Comparison of ENCODE assay signal across 9 mouse cellular contexts in genomic region chr1:118390871-118391387, GRCm38 (mm10). TPM values are rescaled to one million over a fixed set of nuclear protein-coding genes. Genes with fewer than 3 reads are reported as not detected.
DNase-seq lines count a peak whose midpoint lies in the region; ATAC-seq and TF ChIP-seq lines count a peak whose summit lies in the region.
"Had no signal": no experiment of that assay in that cellular context is flagged by ENCODE, and none has a peak within 500 bp of the region (broad histone marks: within the 10 kb centered on the region; RNA-seq: fewer than 3 reads in every experiment).

No protein-coding gene starts in this region.

- 64% methylated on average over 2 of the region's 2 CpGs for WGBS in kidney, embryonic 15.5 days
- WGBS in embryonic facial prominence, embryonic 11.5 days, result 84% methylated on average over 2 of the region's 2 CpGs
- 54% methylated on average over 2 of the region's 2 CpGs for WGBS in intestine, postnatal 0 days
- 79% methylated on average over 2 of the region's 2 CpGs for whole genome bisulfite sequencing in neural tube, embryonic 14.5 days

- no peak for ATAC-seq in kidney, embryonic 15.5 days (replicated peaks; ENCODE audit: low FRiP score)
- ATAC-seq in embryonic facial prominence, embryonic 11.5 days (replicated peaks; ENCODE audit: insufficient number of reproducible peaks, low FRiP score, low TSS enrichment, low read depth), result no peak
- no peak for ATAC-seq in intestine, postnatal 0 days
- no peak for ATAC-seq in neural tube, embryonic 14.5 days (ENCODE audit: low read depth)
- ATAC-seq: inflammation-experienced regulatory T-cells, adult 6 months had no signal

- peaks cover 20% of the 10 kb centered on the region for H3K36me3 ChIP-seq in kidney, embryonic 15.5 days
- H3K36me3 ChIP-seq in embryonic facial prominence, embryonic 11.5 days (replicated peaks; ENCODE audit: control insufficient read depth, insufficient read depth, low read depth, low read length), result no peaks in the 10 kb centered on the region
- H3K36me3 ChIP-seq in intestine, postnatal 0 days (ENCODE audit: control insufficient read depth, insufficient read depth), result no peaks in the 10 kb centered on the region; the same call in 1 of the 2 replicates
- H3K36me3 ChIP-seq in neural tube, embryonic 14.5 days (ENCODE audit: control insufficient read depth, insufficient read depth, low read length), result no peaks in the 10 kb centered on the region; the same call in 1 of the 2 replicates

- no peak overlapping the region for H3K9ac ChIP-seq in kidney, embryonic 15.5 days
- no peak overlapping the region for H3K9ac ChIP-seq in embryonic facial prominence, embryonic 11.5 days (replicated peaks; ENCODE audit: low read length)
- no peak overlapping the region for H3K9ac ChIP-seq in intestine, postnatal 0 days (ENCODE audit: low read depth, low read length)
- peak overlapping the region; percentile 94 for H3K9ac ChIP-seq in neural tube, embryonic 14.5 days (replicated peaks; ENCODE audit: low read depth, low read length)

- TF ChIP-seq CTCF in intestine, postnatal 0 days (IDR thresholded peaks at IDR 0.05; ENCODE audit: low read depth), result no peak

- H3K27me3 ChIP-seq in kidney, embryonic 15.5 days, result no peaks in the 10 kb centered on the region
- no peaks in the 10 kb centered on the region for H3K27me3 ChIP-seq in embryonic facial prominence, embryonic 11.5 days (ENCODE audit: control insufficient read depth, insufficient read depth, low read length)
- no peaks in the 10 kb centered on the region for H3K27me3 ChIP-seq in intestine, postnatal 0 days (replicated peaks; ENCODE audit: control insufficient read depth, insufficient read depth, low read length)
- no peaks in the 10 kb centered on the region for H3K27me3 ChIP-seq in neural tube, embryonic 14.5 days (ENCODE audit: control insufficient read depth, insufficient read depth, low read length)

- H3K27ac ChIP-seq in kidney, embryonic 15.5 days, result no peak overlapping the region
- no peak overlapping the region for H3K27ac ChIP-seq in embryonic facial prominence, embryonic 11.5 days (replicated peaks; ENCODE audit: low read depth, low read length)
- H3K27ac ChIP-seq in intestine, postnatal 0 days (ENCODE audit: low read depth, low read length), result no peak overlapping the region
- H3K27ac ChIP-seq in neural tube, embryonic 14.5 days (ENCODE audit: low read depth, low read length), result no peak overlapping the region

- H3K4me1 ChIP-seq in kidney, embryonic 15.5 days, result peaks cover 19% of the 10 kb centered on the region
- H3K4me1 ChIP-seq in embryonic facial prominence, embryonic 11.5 days (ENCODE audit: control insufficient read depth, insufficient read depth, low read length), result no peaks in the 10 kb centered on the region
- H3K4me1 ChIP-seq in intestine, postnatal 0 days (replicated peaks; ENCODE audit: control insufficient read depth, insufficient read depth, low read length), result no peaks in the 10 kb centered on the region
- H3K4me1 ChIP-seq in neural tube, embryonic 14.5 days (ENCODE audit: control insufficient read depth, insufficient read depth, low read length), result peaks cover 17% of the 10 kb centered on the region

- peak overlapping the region; percentile 98 for H3K4me3 ChIP-seq in kidney, embryonic 15.5 days (replicated peaks)
- peak overlapping the region; percentile 97 for H3K4me3 ChIP-seq in embryonic facial prominence, embryonic 11.5 days (ENCODE audit: low read depth, low read length)
- H3K4me3 ChIP-seq in intestine, postnatal 0 days (ENCODE audit: low read depth, low read length), result no peak overlapping the region
- H3K4me3 ChIP-seq in neural tube, embryonic 14.5 days (ENCODE audit: low read depth, low read length), result peak overlapping the region; percentile 93

- no peak for DNase-seq in kidney, postnatal 4 days
- no peak for DNase-seq in embryonic facial prominence, embryonic 11.5 days (ENCODE audit: low spot score)
- DNase-seq in thymus, adult 18-20 months, result no peak
- DNase-seq in layer of hippocampus, adult 11-12 months (ENCODE audit: low spot score), result no peak
- no peak for DNase-seq in gastrocnemius, adult 8-10 months (ENCODE audit: low spot score in 2 of 2)

- no peaks in the 10 kb centered on the region for H3K9me3 ChIP-seq in kidney, embryonic 15.5 days (replicated peaks)
- no peaks in the 10 kb centered on the region for H3K9me3 ChIP-seq in embryonic facial prominence, embryonic 11.5 days (replicated peaks; ENCODE audit: control insufficient read depth, low read length)
- H3K9me3 ChIP-seq in intestine, postnatal 0 days (ENCODE audit: control insufficient read depth), result no peaks in the 10 kb centered on the region
- no peaks in the 10 kb centered on the region for H3K9me3 ChIP-seq in neural tube, embryonic 14.5 days (ENCODE audit: control insufficient read depth, low read length)

- peak overlapping the region; percentile 55 for H3K4me2 ChIP-seq in kidney, embryonic 15.5 days
- peak overlapping the region; percentile 71 for H3K4me2 ChIP-seq in embryonic facial prominence, embryonic 11.5 days (ENCODE audit: low read depth, low read length)
- peak overlapping the region; percentile 81; the same call in 1 of the 2 replicates for H3K4me2 ChIP-seq in intestine, postnatal 0 days (replicated peaks; ENCODE audit: low read depth)
- H3K4me2 ChIP-seq in neural tube, embryonic 14.5 days (ENCODE audit: low read depth, low read length), result peak overlapping the region; percentile 78

RNA-seq across cellular contexts. Expression of gene Clasp1, which starts 2.1 kb away (rescaled TPM):
- 43.9 and 50.1 TPM in 2 replicates for polyA plus RNA-seq in kidney, embryonic 15.5 days (2015; fragmentation: Nextera tagmentation; extraction: Ambion mirVana)
- polyA plus RNA-seq in embryonic facial prominence, embryonic 11.5 days (2014; fragmentation: Nextera tagmentation; extraction: Ambion mirVana), result 57.7 and 62.2 TPM in 2 replicates
- polyA plus RNA-seq in intestine, postnatal 0 days (2015; fragmentation: Nextera tagmentation; extraction: Ambion mirVana), result 8.7 and 11.5 TPM in 2 replicates
- polyA plus RNA-seq in neural tube, embryonic 14.5 days (2014; fragmentation: Nextera tagmentation; extraction: Ambion mirVana), result 149 TPM in 2 replicates
- total RNA-seq in gastrocnemius, adult 8-10 months (2022), result 10 to 100 TPM; 45.8 to 55.5 (median 51.7) TPM
